Mouse (Mus musculus) testis, adult 2 months (tissue): ENCODE measurements around the gene Prkcb. TPM values are rescaled to one million over a fixed set of nuclear protein-coding genes. Genes with fewer than 3 reads are reported as not detected.

ENCODE experiments used
- H3K27ac ChIP-seq: fragments of 200-500 bp; 2 replicates; pipeline ENCODE4 v1.5.1; 2012; ENCODE audit warnings: low read depth, low read length; ENCODE audit not compliant: control insufficient read depth, insufficient read depth
- H3K27me3 ChIP-seq: fragments of 200-500 bp; 2 replicates; pipeline ENCODE4 v1.6.1; 2012; ENCODE audit warnings: mild to moderate bottlenecking, low read length, moderate library complexity; ENCODE audit not compliant: control insufficient read depth, insufficient read depth
- H3K36me3 ChIP-seq: fragments of 200-500 bp; 2 replicates; pipeline ENCODE4 v1.6.1; 2012; ENCODE audit warnings: mild to moderate bottlenecking, low read length; ENCODE audit not compliant: control insufficient read depth, insufficient read depth
- H3K4me1 ChIP-seq: fragments of 200-500 bp; 2 replicates; pipeline ENCODE4 v1.6.1; 2012; ENCODE audit warnings: low read length; ENCODE audit not compliant: control insufficient read depth, insufficient read depth
- H3K4me3 ChIP-seq: fragments of 200-500 bp; 2 replicates; pipeline ENCODE4 v1.5.1; 2012; ENCODE audit warnings: low read depth, mild to moderate bottlenecking, low read length, moderate library complexity, mixed read lengths; ENCODE audit not compliant: control insufficient read depth
- CTCF ChIP-seq: fragments of 200-500 bp; IDR thresholded peaks from 2 replicates; pipeline ENCODE4 v1.5.1; 2012; ENCODE audit warnings: low read depth, mild to moderate bottlenecking, inconsistent platforms, low read length, moderate library complexity; ENCODE audit not compliant: control insufficient read depth, insufficient read depth, insufficient replicate concordance
- POLR2A ChIP-seq: fragments of 200-500 bp; IDR thresholded peaks from 2 replicates; pipeline ENCODE4 v1.6.1; 2012; ENCODE audit warnings: low read depth, mild to moderate bottlenecking, inconsistent platforms, low read length, moderate library complexity; ENCODE audit not compliant: control insufficient read depth
- polyA plus RNA-seq: library from polyadenylated mRNA; depleted of rRNA; stranded (reverse); fragments of >200 nt; gene quantifications from 2 replicates; pipeline ENCODE4 v1.2.3, GENCODE M21; 2012

Prkcb gene
- polyA plus RNA-seq, 1 experiment = 3.4 TPM

DNA sequence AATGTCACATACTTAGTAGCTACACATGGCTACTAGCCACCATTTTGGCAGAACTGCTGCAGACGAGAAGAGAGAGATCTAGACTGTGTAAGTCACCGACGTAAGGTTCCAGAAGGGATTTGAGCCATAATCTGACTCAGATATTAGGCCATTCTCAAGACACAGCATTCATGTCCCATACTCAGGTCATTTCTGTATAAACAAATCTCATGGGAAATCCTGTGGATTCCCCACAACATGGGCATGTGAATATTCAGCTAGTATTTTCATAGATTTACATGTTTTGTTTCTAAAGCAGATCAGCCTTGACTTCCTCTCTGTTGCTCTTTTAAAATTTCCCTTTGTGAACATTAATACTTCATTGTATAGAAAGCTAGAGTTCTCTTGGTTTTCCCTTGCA, 39.4 kb downstream of the Prkcb start:
- no peaks in the 10 kb centered on the region for H3K36me3 ChIP-seq
- H3K4me1 ChIP-seq = no peaks in the 10 kb centered on the region
- H3K4me3 ChIP-seq = no peak overlapping the region
- no peaks in the 10 kb centered on the region for H3K27me3 ChIP-seq
- TF ChIP-seq CTCF = no peak
- no peak for TF ChIP-seq POLR2A
- H3K27ac ChIP-seq = no peak overlapping the region

DNA sequence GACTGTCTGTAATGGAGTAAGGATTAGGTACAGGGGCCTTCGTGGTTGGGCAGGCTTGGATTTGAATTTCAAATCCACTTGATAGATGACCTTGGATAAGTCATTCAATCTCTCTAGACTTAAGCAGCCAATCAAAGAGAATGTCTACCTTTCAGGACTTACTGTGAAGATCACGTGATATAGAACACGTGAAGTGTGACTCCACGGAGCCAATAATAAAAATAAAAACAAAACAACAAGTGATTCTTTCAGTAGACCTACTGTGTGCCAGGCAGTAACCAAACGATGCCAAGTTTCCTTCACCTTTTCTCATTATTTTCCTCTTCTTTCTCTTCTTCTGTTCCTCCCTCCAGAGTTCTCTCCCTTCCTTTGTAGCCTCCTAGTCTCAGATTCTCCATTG, 39.9 kb downstream of the Prkcb start:
- Histone ChIP-seq H3K4me3 (no peak overlapping the region), H3K36me3 (no peaks in the 10 kb centered on the region), H3K27ac (no peak overlapping the region), H3K27me3 (no peaks in the 10 kb centered on the region), H3K4me1 (no peaks in the 10 kb centered on the region)
- TF ChIP-seq CTCF (no peak), POLR2A (no peak)

DNA sequence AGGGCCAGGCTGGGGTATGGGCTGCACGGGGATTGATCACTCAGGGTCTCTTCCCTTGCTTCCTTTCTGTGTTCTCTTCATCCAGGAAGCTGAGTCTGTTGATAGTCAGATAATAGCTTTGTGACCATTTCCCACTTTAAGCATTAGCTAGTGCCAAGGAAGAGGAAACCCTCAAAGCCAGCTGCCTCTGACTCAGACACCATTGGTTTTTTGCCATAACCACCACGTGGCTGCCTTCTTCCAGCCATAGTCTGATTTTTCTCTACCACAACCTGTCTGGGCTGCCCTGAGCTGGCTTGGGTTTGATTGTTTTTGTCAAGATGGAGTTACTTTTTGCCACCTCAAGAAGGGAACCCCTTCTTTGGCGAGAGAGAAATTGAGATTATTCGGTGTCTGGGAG, 41.0 kb downstream of the Prkcb start:
- no peak for TF ChIP-seq CTCF
- TF ChIP-seq POLR2A = no peak
- Histone ChIP-seq H3K27me3 (no peaks in the 10 kb centered on the region), H3K36me3 (no peaks in the 10 kb centered on the region), H3K4me1 (no peaks in the 10 kb centered on the region), H3K4me3 (no peak overlapping the region), H3K27ac (no peak overlapping the region)

DNA sequence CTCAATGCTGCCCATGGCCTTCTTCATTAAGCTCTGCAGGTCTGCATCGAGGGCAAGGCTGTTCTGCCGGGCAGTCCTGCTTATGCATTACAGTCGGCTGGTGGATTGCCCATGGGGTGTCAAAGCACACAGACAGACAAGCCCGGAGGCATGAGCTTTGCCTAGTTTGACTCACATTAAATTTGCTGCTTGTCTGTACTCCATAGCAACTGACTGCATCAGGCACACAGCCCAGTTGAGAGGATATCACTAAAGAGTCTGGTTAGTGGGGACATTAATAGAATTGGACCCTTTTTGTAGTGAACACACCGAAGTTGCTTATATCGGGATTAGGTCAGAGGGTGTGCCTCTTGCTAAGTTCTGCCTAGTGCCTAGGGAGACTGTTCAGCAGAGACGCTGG, 45.1 kb downstream of the Prkcb start:
- Histone ChIP-seq H3K4me1 (no peaks in the 10 kb centered on the region), H3K27me3 (no peaks in the 10 kb centered on the region), H3K27ac (no peak overlapping the region), H3K4me3 (no peak overlapping the region), H3K36me3 (no peaks in the 10 kb centered on the region)
- TF ChIP-seq POLR2A (no peak), CTCF (no peak)

DNA sequence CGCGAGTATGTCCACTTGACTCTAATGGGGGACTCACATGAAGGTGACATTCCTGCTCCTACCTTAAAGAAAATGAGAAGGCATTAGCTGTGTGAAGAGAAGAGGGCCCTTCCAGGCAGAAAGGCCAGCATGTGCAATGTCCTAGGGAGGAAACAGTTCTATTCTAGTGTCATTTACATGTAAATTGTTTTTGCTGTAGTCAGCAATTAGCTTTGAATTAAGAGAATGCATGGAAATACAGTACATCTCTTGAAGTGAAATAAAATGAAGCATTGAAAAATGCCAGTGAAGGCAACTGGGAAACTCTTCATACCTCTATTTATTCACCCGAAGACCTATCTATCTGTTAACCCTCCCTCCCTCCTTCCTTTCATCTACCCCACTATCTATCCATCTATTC, 48.8 kb downstream of the Prkcb start:
- H3K27ac ChIP-seq = no peak overlapping the region
- no peak for TF ChIP-seq CTCF
- no peak for TF ChIP-seq POLR2A

DNA sequence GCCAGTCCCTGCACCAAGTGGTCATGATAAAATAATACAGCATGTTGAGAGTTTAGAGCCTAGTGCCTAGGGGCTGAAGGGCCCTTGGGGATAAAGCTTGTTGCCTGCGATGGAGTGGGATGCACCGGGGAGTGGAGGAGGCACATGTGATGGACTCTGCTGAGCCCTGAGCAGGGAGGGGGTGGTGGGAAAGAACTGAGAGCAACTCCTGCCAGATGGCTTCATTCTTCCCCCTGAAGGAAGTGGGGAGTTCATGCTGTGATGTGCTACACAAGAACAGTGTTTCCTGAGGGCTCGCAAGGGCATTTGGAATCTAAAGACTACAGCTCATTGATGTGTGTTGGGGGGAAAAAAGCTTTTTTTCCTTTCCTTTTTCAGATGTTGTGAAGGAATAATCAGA, 49.5 kb downstream of the Prkcb start:
- Histone ChIP-seq H3K4me3 (no peak overlapping the region), H3K27me3 (no peaks in the 10 kb centered on the region), H3K27ac (no peak overlapping the region), H3K36me3 (no peaks in the 10 kb centered on the region), H3K4me1 (no peaks in the 10 kb centered on the region)
- no peak for TF ChIP-seq CTCF
- TF ChIP-seq POLR2A = no peak

More for the DNA sequence above, 48.8 kb downstream of the Prkcb start:
- no peaks in the 10 kb centered on the region for H3K4me1 ChIP-seq
- H3K36me3 ChIP-seq = no peaks in the 10 kb centered on the region
- H3K4me3 ChIP-seq = no peak overlapping the region
- no peaks in the 10 kb centered on the region for H3K27me3 ChIP-seq

DNA sequence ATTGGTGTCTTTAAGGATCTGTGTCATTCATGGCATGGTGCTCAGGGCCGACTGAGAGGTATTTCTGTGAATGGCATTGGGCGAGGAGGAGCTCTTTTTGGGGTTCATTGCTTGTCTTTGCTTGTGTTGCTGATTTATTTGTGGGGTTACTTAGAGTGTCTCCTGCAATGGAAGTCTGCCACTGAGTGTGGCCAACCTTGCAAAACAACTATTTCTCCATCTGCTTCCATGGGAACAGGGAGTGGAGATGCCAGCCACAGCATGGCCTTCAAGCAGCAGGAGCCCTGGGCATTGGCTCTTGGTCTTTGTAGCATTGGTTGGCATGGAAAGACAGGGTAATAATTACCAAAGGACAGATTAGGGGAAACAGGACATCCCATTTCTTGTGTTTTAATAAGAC, 50.9 kb downstream of the Prkcb start:
- no peaks in the 10 kb centered on the region for H3K27me3 ChIP-seq
- TF ChIP-seq POLR2A (no peak), CTCF (no peak)
- no peak overlapping the region for H3K4me3 ChIP-seq
- no peak overlapping the region for H3K27ac ChIP-seq
- H3K36me3 ChIP-seq = no peaks in the 10 kb centered on the region
- H3K4me1 ChIP-seq = no peaks in the 10 kb centered on the region

DNA sequence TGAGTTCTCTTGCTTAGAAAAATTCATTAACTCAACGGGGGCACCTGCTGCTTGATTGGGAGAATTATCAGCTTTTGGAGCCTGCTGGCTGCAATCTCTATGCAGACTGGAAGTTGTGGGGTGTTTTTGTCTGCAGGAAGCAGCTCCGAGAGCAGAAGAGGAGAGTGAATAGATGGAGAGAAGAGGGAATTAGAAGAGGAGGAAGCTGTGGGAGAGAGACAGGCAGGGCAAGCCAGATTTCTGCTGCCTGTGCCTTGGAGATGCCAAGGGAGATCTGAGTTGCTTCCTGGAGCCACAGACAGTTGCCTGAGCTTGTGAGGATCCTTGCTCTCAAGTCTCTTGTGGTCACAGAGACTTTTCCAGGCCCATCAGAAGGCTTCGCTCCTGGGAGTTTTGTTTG, 53.3 kb downstream of the Prkcb start:
- Histone ChIP-seq H3K4me3 (no peak overlapping the region), H3K4me1 (no peaks in the 10 kb centered on the region), H3K27me3 (no peaks in the 10 kb centered on the region), H3K36me3 (no peaks in the 10 kb centered on the region), H3K27ac (no peak overlapping the region)
- no peak for TF ChIP-seq POLR2A
- no peak for TF ChIP-seq CTCF
